Mouse (Mus musculus): ENCODE results near the gene Sp2. TPM values are rescaled to one million over a fixed set of nuclear protein-coding genes. Genes with fewer than 3 reads are reported as not detected.
A peak's percentile ranks its signal among the peaks of the same experiment; 100 is the strongest.

Sp2 gene
- polyA plus RNA-seq, 1 experiment from 2014 or later: 15.8 TPM

DNA sequence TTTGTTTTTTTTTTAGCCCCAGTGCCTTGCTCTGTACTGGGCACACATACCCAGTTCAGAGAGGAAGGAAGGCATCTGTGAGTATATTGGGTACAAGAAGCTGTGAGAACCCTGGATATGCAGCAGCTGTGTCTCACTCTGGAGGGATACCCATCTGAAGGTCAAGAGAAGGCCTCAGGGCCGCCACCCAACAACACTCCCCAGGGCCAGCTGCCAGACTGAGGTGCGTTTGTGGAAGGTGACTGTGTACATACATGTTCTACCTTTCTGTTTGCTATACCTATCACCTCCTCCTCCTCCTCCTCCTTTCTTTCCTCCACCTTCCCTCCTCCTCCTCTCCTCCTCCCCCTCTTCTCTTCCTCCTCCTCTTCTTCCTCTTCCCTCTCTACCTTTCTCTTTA lies 54.7 kb downstream of the Sp2 start, which contains the start of gene Prr15l:
Gene Prr15l, plus strand, starts transcription at position 17 of the 400 bp plus-strand sequence.
- Histone ChIP-seq H3K4me2 (ENCODE audit: low read depth, low read length) (no peak within 1 kb of the TSS), H3K9ac (replicated peaks; ENCODE audit: low read length) (no peak within 1 kb of the TSS), H3K9me3 (replicated peaks; ENCODE audit: control insufficient read depth, low read length) (no peaks in the 10 kb centered on the region), H3K4me1 (ENCODE audit: control insufficient read depth, insufficient read depth, low read length) (no peaks in the 10 kb centered on the region), H3K36me3 (replicated peaks; ENCODE audit: control insufficient read depth, insufficient read depth, low read depth, low read length) (no peaks in the 10 kb centered on the region), H3K27ac (replicated peaks; ENCODE audit: low read depth, low read length) (0 out of 2 replicates have a peak within 1 kb of the TSS, but pooled peaks have one; percentile 4), H3K27me3 (ENCODE audit: control insufficient read depth, insufficient read depth, low read length) (no peaks in the 10 kb centered on the region; the same call in 1 of the 2 replicates), H3K4me3 (ENCODE audit: low read depth, low read length) (no peak within 1 kb of the TSS)
- WGBS: 62% methylated on average over 2 of the region's 2 CpGs
- DNase-seq (ENCODE audit: low spot score) (no peak), ATAC-seq (replicated peaks; ENCODE audit: insufficient number of reproducible peaks, low FRiP score, low TSS enrichment, low read depth) (no peak)

DNA sequence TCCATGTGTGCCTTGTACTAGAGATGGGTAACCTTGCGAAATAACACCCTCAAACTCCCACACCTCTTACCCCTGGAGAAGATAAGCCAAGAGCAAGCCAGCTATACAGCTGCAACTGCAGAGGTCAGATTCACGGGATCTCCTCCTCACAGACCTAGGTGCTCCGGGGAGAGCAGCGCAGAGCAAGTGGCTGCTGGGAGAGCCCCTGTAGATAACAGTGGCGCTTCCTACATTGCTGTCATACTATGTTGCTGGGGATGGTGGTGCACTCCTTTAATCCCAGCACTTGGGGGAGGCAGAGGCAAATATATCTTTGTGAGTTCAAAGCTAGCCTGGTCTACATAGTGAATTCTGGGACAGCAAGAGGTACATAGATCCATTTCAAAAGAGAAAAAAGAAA lies 56.2 kb downstream of the Sp2 start:
- no peak overlapping the region for H3K4me3 ChIP-seq (ENCODE audit: low read depth, low read length)
- 80% methylated on average over 5 of the region's 5 CpGs for WGBS
- no peaks in the 10 kb centered on the region for H3K9me3 ChIP-seq (replicated peaks; ENCODE audit: control insufficient read depth, low read length)
- H3K27ac ChIP-seq (replicated peaks; ENCODE audit: low read depth, low read length): no peak overlapping the region
- DNase-seq (ENCODE audit: low spot score): no peak
- no peak overlapping the region for H3K9ac ChIP-seq (replicated peaks; ENCODE audit: low read length)
- no peaks in the 10 kb centered on the region for H3K4me1 ChIP-seq (ENCODE audit: control insufficient read depth, insufficient read depth, low read length)
- H3K4me2 ChIP-seq (ENCODE audit: low read depth, low read length): no peak overlapping the region; the same call in 1 of the 2 replicates
- no peaks in the 10 kb centered on the region; the same call in 1 of the 2 replicates for H3K27me3 ChIP-seq (ENCODE audit: control insufficient read depth, insufficient read depth, low read length)
- H3K36me3 ChIP-seq (replicated peaks; ENCODE audit: control insufficient read depth, insufficient read depth, low read depth, low read length): no peaks in the 10 kb centered on the region
- ATAC-seq (replicated peaks; ENCODE audit: insufficient number of reproducible peaks, low FRiP score, low TSS enrichment, low read depth): no peak

DNA sequence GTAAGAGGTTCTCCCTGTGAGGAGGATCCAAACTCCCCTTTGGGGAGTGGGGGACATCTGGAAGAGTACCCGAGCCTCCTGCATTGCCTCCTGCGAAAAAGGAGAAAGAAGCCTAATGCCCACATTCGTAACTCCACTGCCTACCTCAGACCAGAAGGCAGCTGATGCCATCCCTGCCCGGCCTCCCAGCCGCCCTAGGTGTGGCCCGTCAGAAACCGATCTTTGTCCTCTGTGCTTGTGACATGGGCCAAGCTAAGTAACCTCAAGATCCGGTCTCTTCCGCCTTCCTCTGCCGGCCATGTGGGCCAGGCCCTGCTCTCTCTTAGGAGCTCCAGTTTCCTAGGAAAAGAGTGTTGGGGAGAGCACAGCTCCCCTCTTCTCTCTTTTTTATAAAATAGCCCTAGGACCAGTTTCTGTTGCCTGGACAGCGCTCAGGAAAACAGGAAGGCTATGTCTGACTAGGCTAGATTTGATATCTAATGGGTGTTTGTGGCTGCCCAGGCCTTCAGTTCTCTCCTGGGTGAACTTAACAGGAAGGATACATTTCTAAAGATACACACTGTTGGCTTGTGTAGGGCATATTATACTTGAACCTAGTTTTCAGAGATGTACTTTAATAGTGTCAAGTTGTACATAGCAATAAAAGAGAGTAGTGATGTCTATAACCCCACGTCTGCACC lies 57.1 kb downstream of the Sp2 start:
- Histone ChIP-seq H3K27me3 (ENCODE audit: control insufficient read depth, insufficient read depth, low read length) (no peaks in the 10 kb centered on the region; the same call in 1 of the 2 replicates), H3K9me3 (replicated peaks; ENCODE audit: control insufficient read depth, low read length) (no peaks in the 10 kb centered on the region), H3K4me2 (ENCODE audit: low read depth, low read length) (no peak overlapping the region), H3K4me3 (ENCODE audit: low read depth, low read length) (no peak overlapping the region), H3K4me1 (ENCODE audit: control insufficient read depth, insufficient read depth, low read length) (no peaks in the 10 kb centered on the region), H3K27ac (replicated peaks; ENCODE audit: low read depth, low read length) (no peak overlapping the region), H3K36me3 (replicated peaks; ENCODE audit: control insufficient read depth, insufficient read depth, low read depth, low read length) (no peaks in the 10 kb centered on the region), H3K9ac (replicated peaks; ENCODE audit: low read length) (no peak overlapping the region)
- 85% methylated on average over 12 of the region's 12 CpGs for WGBS
- ATAC-seq (replicated peaks; ENCODE audit: insufficient number of reproducible peaks, low FRiP score, low TSS enrichment, low read depth): no peak
- DNase-seq (ENCODE audit: low spot score): no peak

DNA sequence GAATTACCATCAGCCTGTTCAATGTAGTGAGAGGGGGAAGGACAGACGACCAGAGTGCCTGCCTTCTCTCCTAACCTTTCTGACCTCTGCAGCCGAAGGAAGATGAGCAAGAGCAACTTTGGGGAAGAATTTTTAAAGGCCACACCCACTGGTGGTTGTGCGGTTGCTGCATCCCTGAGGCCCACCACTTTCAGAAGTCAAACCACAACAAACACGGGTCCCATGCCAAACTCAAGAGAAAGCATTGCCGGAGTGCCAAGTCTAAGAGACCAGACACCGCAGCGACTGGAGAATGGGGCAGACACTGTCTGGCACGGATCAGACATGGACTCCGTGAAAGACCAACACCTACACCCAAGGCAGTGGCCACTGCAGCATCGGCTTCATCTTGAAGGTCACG lies 57.9 kb downstream of the Sp2 start:
- 74% methylated on average over 11 of the region's 11 CpGs for WGBS
- Histone ChIP-seq H3K36me3 (replicated peaks; ENCODE audit: control insufficient read depth, insufficient read depth, low read depth, low read length) (no peaks in the 10 kb centered on the region), H3K9ac (replicated peaks; ENCODE audit: low read length) (no peak overlapping the region), H3K9me3 (replicated peaks; ENCODE audit: control insufficient read depth, low read length) (no peaks in the 10 kb centered on the region), H3K4me3 (ENCODE audit: low read depth, low read length) (no peak overlapping the region), H3K27me3 (ENCODE audit: control insufficient read depth, insufficient read depth, low read length) (no peaks in the 10 kb centered on the region; the same call in 1 of the 2 replicates), H3K4me1 (ENCODE audit: control insufficient read depth, insufficient read depth, low read length) (no peaks in the 10 kb centered on the region), H3K4me2 (ENCODE audit: low read depth, low read length) (no peak overlapping the region), H3K27ac (replicated peaks; ENCODE audit: low read depth, low read length) (no peak overlapping the region)
- DNase-seq (ENCODE audit: low spot score): no peak
- no peak for ATAC-seq (replicated peaks; ENCODE audit: insufficient number of reproducible peaks, low FRiP score, low TSS enrichment, low read depth)

DNA sequence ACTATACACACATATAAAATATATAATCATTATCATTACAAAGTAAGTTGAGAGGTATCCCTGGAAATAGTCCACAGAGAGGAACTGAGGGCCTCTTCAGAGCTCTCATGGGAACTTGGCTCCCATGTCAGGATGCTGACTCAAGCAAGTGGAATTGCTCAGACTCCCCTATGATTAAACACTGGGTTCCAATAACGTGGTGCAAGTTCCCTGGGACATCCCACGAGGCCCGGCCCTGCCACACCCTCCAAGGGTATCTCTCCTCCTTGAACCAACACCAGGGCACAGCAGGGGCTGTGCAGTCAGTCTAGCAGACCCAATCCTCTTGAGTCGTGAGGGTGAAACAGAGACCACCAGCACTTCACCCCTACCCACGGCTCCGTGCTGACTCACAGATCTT lies 63.8 kb downstream of the Sp2 start:
- Histone ChIP-seq H3K27me3 (ENCODE audit: control insufficient read depth, insufficient read depth, low read length) (no peaks in the 10 kb centered on the region), H3K4me2 (ENCODE audit: low read depth, low read length) (no peak overlapping the region), H3K4me1 (ENCODE audit: control insufficient read depth, insufficient read depth, low read length) (no peaks in the 10 kb centered on the region; the same call in 1 of the 2 replicates), H3K27ac (replicated peaks; ENCODE audit: low read depth, low read length) (no peak overlapping the region), H3K9me3 (replicated peaks; ENCODE audit: control insufficient read depth, low read length) (no peaks in the 10 kb centered on the region), H3K36me3 (replicated peaks; ENCODE audit: control insufficient read depth, insufficient read depth, low read depth, low read length) (no peaks in the 10 kb centered on the region), H3K4me3 (ENCODE audit: low read depth, low read length) (no peak overlapping the region), H3K9ac (replicated peaks; ENCODE audit: low read length) (no peak overlapping the region)
- WGBS: 69% methylated on average over 6 of the region's 6 CpGs
- no peak for DNase-seq (ENCODE audit: low spot score)
- ATAC-seq (replicated peaks; ENCODE audit: insufficient number of reproducible peaks, low FRiP score, low TSS enrichment, low read depth): no peak

DNA sequence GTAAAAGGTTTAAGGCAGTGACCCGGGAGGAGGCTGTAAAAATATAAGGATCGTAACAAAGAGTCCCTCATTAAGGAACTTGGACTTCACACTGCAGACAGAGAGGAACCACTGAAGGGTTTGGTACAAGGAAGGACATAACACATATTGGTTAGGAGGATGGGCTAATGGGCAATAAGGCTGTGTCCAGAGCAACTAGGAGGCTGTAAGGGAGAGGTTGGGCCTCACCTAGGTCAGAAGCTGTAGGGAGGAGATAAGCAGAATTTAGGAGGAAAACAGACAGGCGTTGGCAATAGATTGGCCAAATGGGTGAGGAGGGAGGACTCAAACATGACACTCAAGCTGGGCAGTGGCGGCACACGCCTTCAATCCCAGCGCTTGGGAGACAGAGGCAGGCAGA lies 65.3 kb downstream of the Sp2 start:
- ATAC-seq (replicated peaks; ENCODE audit: insufficient number of reproducible peaks, low FRiP score, low TSS enrichment, low read depth): no peak
- no peaks in the 10 kb centered on the region for H3K36me3 ChIP-seq (replicated peaks; ENCODE audit: control insufficient read depth, insufficient read depth, low read depth, low read length)
- H3K4me1 ChIP-seq (ENCODE audit: control insufficient read depth, insufficient read depth, low read length): no peaks in the 10 kb centered on the region; the same call in 1 of the 2 replicates
- no peak overlapping the region for H3K4me3 ChIP-seq (ENCODE audit: low read depth, low read length)
- no peak overlapping the region for H3K27ac ChIP-seq (replicated peaks; ENCODE audit: low read depth, low read length)
- no peak overlapping the region for H3K4me2 ChIP-seq (ENCODE audit: low read depth, low read length)
- no peaks in the 10 kb centered on the region for H3K27me3 ChIP-seq (ENCODE audit: control insufficient read depth, insufficient read depth, low read length)
- H3K9ac ChIP-seq (replicated peaks; ENCODE audit: low read length): no peak overlapping the region
- 91% methylated on average over 6 of the region's 6 CpGs for WGBS
- H3K9me3 ChIP-seq (replicated peaks; ENCODE audit: control insufficient read depth, low read length): no peaks in the 10 kb centered on the region
- no peak for DNase-seq (ENCODE audit: low spot score)

DNA sequence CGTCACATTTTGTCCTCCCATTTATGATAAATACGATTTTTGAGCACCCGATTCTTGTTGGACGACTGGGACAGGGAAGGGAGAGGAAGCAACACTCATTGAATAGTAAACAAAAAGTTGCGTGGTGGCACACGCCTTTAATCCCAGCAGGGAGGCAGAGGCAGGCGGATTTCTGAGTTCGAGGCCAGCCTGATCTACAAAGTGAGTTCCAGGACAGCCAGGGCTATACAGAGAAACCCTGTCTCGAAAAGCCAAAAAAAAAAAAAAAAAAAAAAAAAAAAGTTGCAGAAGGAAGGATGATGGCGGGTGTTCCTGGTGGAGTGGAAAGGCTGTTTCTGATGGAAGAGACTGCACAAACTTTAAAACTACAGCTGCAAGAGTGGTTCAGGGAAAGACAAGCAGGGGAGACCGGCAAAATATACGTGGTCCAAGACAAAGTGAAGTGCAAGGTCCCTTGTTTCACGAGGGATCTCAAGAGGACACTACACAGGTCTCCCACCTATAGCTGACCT lies 65.8 kb downstream of the Sp2 start:
- WGBS: 32% methylated on average over 12 of the region's 13 CpGs
- Histone ChIP-seq H3K4me3 (ENCODE audit: low read depth, low read length) (peak overlapping the region; percentile 16; the same call in 1 of the 2 replicates), H3K27ac (replicated peaks; ENCODE audit: low read depth, low read length) (no peak overlapping the region), H3K36me3 (replicated peaks; ENCODE audit: control insufficient read depth, insufficient read depth, low read depth, low read length) (no peaks in the 10 kb centered on the region), H3K4me2 (ENCODE audit: low read depth, low read length) (peak overlapping the region; percentile 34), H3K9me3 (replicated peaks; ENCODE audit: control insufficient read depth, low read length) (no peaks in the 10 kb centered on the region), H3K27me3 (ENCODE audit: control insufficient read depth, insufficient read depth, low read length) (no peaks in the 10 kb centered on the region), H3K4me1 (ENCODE audit: control insufficient read depth, insufficient read depth, low read length) (no peaks in the 10 kb centered on the region; the same call in 1 of the 2 replicates), H3K9ac (replicated peaks; ENCODE audit: low read length) (peak overlapping the region; percentile 39)
- ATAC-seq (replicated peaks; ENCODE audit: insufficient number of reproducible peaks, low FRiP score, low TSS enrichment, low read depth) (no peak; the same call in 1 of the 2 replicates), DNase-seq (ENCODE audit: low spot score) (no peak)
